Mouse (Mus musculus): ENCODE results near the gene Abca4. TPM values are rescaled to one million over a fixed set of nuclear protein-coding genes. Genes with fewer than 3 reads are reported as not detected.

The Abca4 gene
- polyA plus RNA-seq, 1 experiment from 2014 or later, result 1.3 TPM

DNA sequence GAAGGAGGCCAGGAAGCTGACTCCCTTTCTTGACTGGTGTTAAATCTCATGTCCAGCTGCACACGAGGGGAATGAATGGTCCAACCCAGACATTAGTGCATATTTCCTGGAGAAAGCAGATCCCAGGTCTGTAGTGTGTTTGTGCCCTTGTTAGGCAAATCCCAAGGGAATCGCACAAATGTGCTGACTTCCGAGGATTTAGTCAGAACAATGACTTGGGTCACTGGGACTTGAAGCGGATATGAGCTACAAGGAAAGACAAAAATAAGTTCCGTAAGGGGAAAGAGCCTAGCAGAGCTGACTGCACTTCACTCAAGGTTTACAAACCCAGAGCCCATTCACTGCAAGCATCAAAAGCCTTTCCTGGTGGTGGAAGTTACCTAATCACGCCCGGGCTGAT is 76.0 kb downstream of the Abca4 start:
- no peak overlapping the region for H3K4me3 ChIP-seq
- ATAC-seq, result no peak
- H3K4me1 ChIP-seq, result peaks cover 17% of the 10 kb centered on the region
- H3K4me2 ChIP-seq, result no peak overlapping the region
- no peaks in the 10 kb centered on the region for H3K36me3 ChIP-seq
- H3K9ac ChIP-seq, result no peak overlapping the region
- H3K27me3 ChIP-seq (replicated peaks), result no peaks in the 10 kb centered on the region; the same call in 1 of the 2 replicates
- 58% methylated on average over 7 of the region's 7 CpGs for WGBS (ENCODE audit: insufficient replicate concordance)
- H3K9me3 ChIP-seq (replicated peaks), result no peaks in the 10 kb centered on the region
- H3K27ac ChIP-seq, result 0 out of 2 replicates have a peak overlapping the region, but pooled peaks have one; percentile 16

DNA sequence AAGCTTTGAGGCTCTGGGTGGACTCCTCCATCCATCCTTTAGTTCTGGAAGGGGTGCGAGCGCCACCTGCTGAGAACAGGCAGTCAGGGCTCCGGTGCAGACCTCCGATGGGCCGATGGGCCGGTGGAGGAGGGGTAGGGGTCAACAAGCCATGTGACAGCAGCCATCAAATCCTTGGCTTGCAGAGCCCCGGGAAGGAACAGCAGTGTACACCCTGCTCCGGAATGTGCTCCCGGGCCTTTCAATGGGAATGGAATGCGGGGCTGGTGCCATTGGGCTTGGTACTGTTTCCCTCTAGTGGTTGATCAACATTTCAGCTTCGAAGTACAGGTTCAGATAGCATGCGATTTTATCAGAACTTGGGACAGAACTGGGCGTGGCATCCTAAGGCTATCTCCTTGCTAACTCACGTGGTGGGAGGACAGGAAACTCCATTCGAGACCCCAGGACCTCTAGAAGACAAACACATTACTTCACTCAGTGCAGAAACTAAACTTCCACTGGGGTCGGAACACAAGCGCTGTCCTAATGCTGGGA is 78.0 kb downstream of the Abca4 start:
- 7% methylated on average over 17 of the region's 17 CpGs for WGBS (ENCODE audit: insufficient replicate concordance)
- peak overlapping the region; percentile 44 for H3K4me3 ChIP-seq
- peak; percentile 82 for ATAC-seq
- H3K9me3 ChIP-seq (replicated peaks), result no peaks in the 10 kb centered on the region
- peak overlapping the region; percentile 67 for H3K4me2 ChIP-seq
- peak overlapping the region; percentile 22; the same call in 1 of the 2 replicates for H3K9ac ChIP-seq
- H3K27me3 ChIP-seq (replicated peaks), result no peaks in the 10 kb centered on the region; the same call in 1 of the 2 replicates
- H3K27ac ChIP-seq, result no peak overlapping the region
- no peaks in the 10 kb centered on the region for H3K36me3 ChIP-seq
- H3K4me1 ChIP-seq, result peaks cover 17% of the 10 kb centered on the region

GRCm38 (mm10) chr3:122122838-122123237 is 78.6 kb downstream of the Abca4 start:
- Histone ChIP-seq H3K9ac (no peak overlapping the region), H3K36me3 (no peaks in the 10 kb centered on the region), H3K27me3 (replicated peaks) (no peaks in the 10 kb centered on the region; the same call in 1 of the 2 replicates), H3K4me2 (no peak overlapping the region; the same call in 1 of the 2 replicates), H3K9me3 (replicated peaks) (no peaks in the 10 kb centered on the region), H3K4me3 (no peak overlapping the region), H3K27ac (no peak overlapping the region), H3K4me1 (peaks cover 17% of the 10 kb centered on the region)
- no peak for ATAC-seq
- WGBS (ENCODE audit: insufficient replicate concordance), result 72% methylated on average over 8 of the region's 8 CpGs

DNA sequence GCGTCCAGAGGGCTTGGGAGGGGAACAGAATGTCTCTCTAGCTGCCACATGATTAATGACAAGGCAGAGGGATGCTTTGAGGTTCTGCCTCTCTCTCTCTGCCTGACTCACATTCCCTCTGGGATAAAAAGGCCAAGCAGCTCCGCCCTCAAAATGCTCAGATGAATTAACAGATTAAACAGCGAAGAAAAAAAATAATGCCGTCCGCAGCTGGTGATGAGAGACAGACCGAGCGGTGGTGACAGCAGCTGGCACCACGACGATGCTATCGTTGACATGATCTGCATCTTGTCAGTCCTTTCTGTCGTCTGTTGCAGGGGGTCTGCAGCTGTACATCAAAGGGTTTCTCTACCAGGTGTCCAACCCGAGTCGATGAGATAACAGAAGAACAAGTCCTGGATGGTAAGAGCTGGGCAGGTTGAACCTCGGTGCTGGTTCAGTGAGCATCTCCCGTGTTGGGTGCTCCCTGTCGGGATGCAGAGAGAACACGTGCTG is 84.8 kb downstream of the Abca4 start:
- no peaks in the 10 kb centered on the region for H3K4me1 ChIP-seq
- no peak overlapping the region for H3K9ac ChIP-seq
- no peaks in the 10 kb centered on the region for H3K36me3 ChIP-seq
- H3K4me2 ChIP-seq, result no peak overlapping the region
- H3K27me3 ChIP-seq (replicated peaks), result no peaks in the 10 kb centered on the region
- no peak overlapping the region for H3K4me3 ChIP-seq
- no peak overlapping the region for H3K27ac ChIP-seq
- no peaks in the 10 kb centered on the region for H3K9me3 ChIP-seq (replicated peaks)
- WGBS (ENCODE audit: insufficient replicate concordance), result 56% methylated on average over 17 of the region's 17 CpGs
- no peak for ATAC-seq

GRCm38 (mm10) chr3:122130771-122131170 is 86.5 kb downstream of the Abca4 start:
- Histone ChIP-seq H3K4me3 (no peak overlapping the region), H3K9ac (no peak overlapping the region), H3K27me3 (replicated peaks) (no peaks in the 10 kb centered on the region), H3K27ac (0 out of 2 replicates have a peak overlapping the region, but pooled peaks have one; percentile 20), H3K4me1 (no peaks in the 10 kb centered on the region), H3K36me3 (no peaks in the 10 kb centered on the region), H3K4me2 (no peak overlapping the region), H3K9me3 (replicated peaks) (no peaks in the 10 kb centered on the region)
- peak; percentile 54 for ATAC-seq
- 29% methylated on average over 4 of the region's 4 CpGs for WGBS (ENCODE audit: insufficient replicate concordance)

GRCm38 (mm10) chr3:122131633-122132032 is 87.4 kb downstream of the Abca4 start:
- H3K4me3 ChIP-seq, result no peak overlapping the region
- no peaks in the 10 kb centered on the region for H3K36me3 ChIP-seq
- ATAC-seq, result no peak
- H3K9ac ChIP-seq, result no peak overlapping the region
- no peaks in the 10 kb centered on the region for H3K27me3 ChIP-seq (replicated peaks)
- no peaks in the 10 kb centered on the region for H3K9me3 ChIP-seq (replicated peaks)
- H3K4me2 ChIP-seq, result no peak overlapping the region
- H3K4me1 ChIP-seq, result no peaks in the 10 kb centered on the region
- 42% methylated on average over 3 of the region's 3 CpGs for WGBS (ENCODE audit: insufficient replicate concordance)
- H3K27ac ChIP-seq, result no peak overlapping the region

DNA sequence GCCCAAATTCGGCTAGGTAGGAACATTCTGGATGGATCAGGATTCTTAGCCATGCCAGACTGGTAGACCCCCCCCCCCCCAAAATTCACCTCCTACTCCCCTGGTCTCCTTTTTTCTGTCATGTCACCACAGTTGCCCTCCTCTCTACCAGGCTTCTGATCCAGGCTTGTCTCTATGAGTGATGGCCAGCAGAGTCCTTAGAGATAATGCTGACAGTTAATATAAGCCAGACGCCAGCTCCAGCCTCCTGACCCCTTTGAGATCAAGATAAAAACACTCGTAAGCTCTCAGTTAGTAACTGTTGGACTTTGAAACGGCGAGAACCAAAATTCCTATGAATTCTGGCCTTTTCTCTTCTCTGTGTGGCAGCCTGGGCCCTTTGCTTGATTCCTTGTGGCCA is 89.0 kb downstream of the Abca4 start:
- Histone ChIP-seq H3K27ac (no peak overlapping the region), H3K27me3 (replicated peaks) (no peaks in the 10 kb centered on the region), H3K4me1 (no peaks in the 10 kb centered on the region), H3K36me3 (no peaks in the 10 kb centered on the region), H3K9me3 (replicated peaks) (no peaks in the 10 kb centered on the region), H3K4me3 (no peak overlapping the region), H3K4me2 (no peak overlapping the region), H3K9ac (no peak overlapping the region)
- WGBS (ENCODE audit: insufficient replicate concordance), result 46% methylated on average over 5 of the region's 5 CpGs
- ATAC-seq, result no peak

DNA sequence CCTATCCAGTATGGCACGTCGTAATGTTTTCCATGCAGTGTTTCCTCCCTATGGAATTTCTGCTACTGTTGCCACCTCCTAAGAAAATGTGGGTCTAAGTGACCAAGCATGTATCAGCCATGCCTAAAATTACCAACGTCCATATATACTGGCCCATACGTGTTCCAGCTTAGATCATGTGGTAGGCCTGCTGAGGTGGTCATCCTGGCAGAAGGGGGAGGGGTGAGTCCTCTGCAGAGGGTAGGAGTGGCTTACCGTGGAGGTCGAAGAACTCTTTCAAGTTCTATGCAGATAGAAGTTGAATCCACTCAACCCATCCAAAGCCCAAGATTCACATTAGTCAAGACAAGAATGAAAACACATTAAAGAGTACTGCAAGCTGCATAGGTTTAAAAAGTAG is 89.6 kb downstream of the Abca4 start:
- no peak overlapping the region for H3K9ac ChIP-seq
- H3K4me3 ChIP-seq, result no peak overlapping the region
- H3K27me3 ChIP-seq (replicated peaks), result no peaks in the 10 kb centered on the region
- H3K36me3 ChIP-seq, result no peaks in the 10 kb centered on the region
- H3K4me2 ChIP-seq, result no peak overlapping the region
- no peak overlapping the region for H3K27ac ChIP-seq
- no peaks in the 10 kb centered on the region for H3K9me3 ChIP-seq (replicated peaks)
- 66% methylated on average over 6 of the region's 6 CpGs for WGBS (ENCODE audit: insufficient replicate concordance)
- no peak for ATAC-seq
- H3K4me1 ChIP-seq, result no peaks in the 10 kb centered on the region

DNA sequence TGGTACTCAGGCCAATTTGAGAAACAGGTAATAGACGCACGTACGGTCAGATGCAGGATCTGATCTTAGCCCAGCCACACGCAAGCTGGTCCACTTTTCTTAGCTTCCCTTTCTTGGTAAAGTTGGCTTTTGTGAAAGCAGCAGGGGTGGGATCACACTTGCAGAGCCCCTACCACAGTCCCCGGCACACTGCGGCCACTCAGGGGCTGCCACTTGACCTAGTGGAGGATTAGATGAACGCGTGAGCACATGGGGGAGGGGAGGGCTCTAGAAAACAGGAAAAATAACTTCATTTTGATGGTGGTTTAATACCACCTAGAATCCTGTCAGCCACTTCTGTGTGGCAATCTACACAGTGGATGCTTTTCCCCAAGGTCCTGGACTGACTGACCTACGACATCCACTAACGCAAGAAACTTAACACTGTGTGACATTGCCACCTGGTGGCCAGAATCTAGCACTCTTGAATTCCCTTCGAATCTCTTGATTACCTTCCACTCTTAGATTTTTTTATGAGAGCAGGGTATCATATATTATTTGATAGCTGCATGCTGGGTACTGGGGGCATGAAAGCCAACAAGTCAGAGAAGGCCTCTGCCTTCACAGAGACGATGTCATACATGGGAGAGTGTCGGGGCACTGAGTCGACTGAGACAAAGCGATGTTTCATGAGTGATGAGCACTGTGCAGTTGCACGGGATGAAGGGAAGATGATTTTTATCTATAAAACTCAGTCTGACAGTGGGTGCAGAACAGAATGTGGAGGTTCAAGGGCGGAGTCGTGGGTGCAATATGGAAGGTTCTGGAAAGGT is 96.6 kb downstream of the Abca4 start:
- Histone ChIP-seq H3K27me3 (replicated peaks) (no peaks in the 10 kb centered on the region), H3K27ac (no peak overlapping the region), H3K4me2 (no peak overlapping the region), H3K4me1 (peaks cover 15% of the 10 kb centered on the region), H3K36me3 (no peaks in the 10 kb centered on the region), H3K9me3 (replicated peaks) (no peaks in the 10 kb centered on the region), H3K4me3 (no peak overlapping the region), H3K9ac (no peak overlapping the region)
- WGBS (ENCODE audit: insufficient replicate concordance), result 68% methylated on average over 18 of the region's 18 CpGs
- no peak for ATAC-seq

DNA sequence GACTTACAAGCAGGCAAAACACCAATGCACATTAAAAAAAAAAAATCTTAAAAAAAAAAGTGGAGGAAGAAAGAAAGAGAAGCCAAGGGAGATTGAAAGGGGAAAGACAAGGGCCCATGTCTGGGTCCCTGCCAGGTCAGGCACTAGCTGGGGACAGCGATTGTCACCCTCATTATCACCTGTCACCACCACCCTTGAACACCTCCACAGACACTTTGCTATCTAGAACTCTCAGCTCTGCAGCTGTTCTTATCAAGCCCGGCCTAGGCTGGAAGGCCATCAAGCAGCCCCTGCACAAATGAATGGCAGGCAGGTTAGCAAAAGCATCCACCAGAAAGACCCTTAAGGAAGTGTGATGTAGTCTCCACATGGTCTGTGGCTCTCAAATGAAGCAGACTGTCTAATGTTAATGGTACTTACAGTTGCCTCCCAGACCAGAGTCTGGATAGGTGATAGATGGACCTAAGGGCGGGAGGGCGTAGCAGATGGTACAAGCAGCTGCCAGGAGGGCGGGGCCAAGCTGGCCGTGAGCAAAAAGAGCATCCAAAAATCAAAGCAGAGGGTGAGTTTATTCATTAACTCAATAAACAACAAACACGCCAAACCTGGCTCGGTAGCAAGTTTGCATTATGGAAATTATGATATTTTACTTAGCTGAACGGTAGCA is 98.1 kb downstream of the Abca4 start:
- WGBS (ENCODE audit: insufficient replicate concordance), result 56% methylated on average over 9 of the region's 9 CpGs
- ATAC-seq, result peak; percentile 83

DNA sequence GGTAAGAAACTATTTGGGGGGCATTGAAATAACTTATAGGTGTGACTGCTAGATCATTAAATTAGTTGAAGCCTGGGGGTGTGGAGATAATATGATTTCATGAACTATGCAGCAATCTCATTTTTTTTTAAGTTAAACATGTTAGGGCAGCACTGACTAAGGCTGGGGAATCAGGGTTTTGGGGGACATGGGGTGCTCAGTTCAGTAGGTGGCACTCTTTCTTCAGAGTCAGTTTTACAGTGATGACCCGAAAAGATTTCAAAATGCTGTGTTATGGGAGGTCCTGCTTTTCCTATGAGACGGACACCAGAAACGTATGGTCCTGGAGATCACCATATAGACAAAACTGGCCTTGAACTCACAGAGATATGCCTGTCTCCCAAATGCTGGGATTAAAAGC is 99.2 kb downstream of the Abca4 start:
- Histone ChIP-seq H3K4me1 (peaks cover 15% of the 10 kb centered on the region), H3K27me3 (replicated peaks) (no peaks in the 10 kb centered on the region), H3K4me2 (no peak overlapping the region), H3K9ac (no peak overlapping the region), H3K4me3 (no peak overlapping the region), H3K9me3 (replicated peaks) (no peaks in the 10 kb centered on the region), H3K36me3 (no peaks in the 10 kb centered on the region), H3K27ac (no peak overlapping the region)
- ATAC-seq, result no peak
- 75% methylated on average over 3 of the region's 3 CpGs for WGBS (ENCODE audit: insufficient replicate concordance)

More for the DNA sequence above, 98.1 kb downstream of the Abca4 start:
- Histone ChIP-seq H3K4me1 (peaks cover 15% of the 10 kb centered on the region), H3K4me3 (no peak overlapping the region), H3K36me3 (no peaks in the 10 kb centered on the region), H3K4me2 (no peak overlapping the region), H3K9me3 (replicated peaks) (no peaks in the 10 kb centered on the region), H3K27me3 (replicated peaks) (no peaks in the 10 kb centered on the region), H3K9ac (no peak overlapping the region), H3K27ac (no peak overlapping the region)

- Histone ChIP-seq H3K4me3 (no peak overlapping the region), H3K27ac (no peak overlapping the region), H3K9ac (no peak overlapping the region), H3K4me1 (peaks cover 15% of the 10 kb centered on the region), H3K4me2 (no peak overlapping the region), H3K27me3 (replicated peaks) (no peaks in the 10 kb centered on the region), H3K9me3 (replicated peaks) (no peaks in the 10 kb centered on the region), H3K36me3 (no peaks in the 10 kb centered on the region)
- WGBS (ENCODE audit: insufficient replicate concordance), result 67% methylated on average over 3 of the region's 3 CpGs
- no peak for ATAC-seq
Observed at GRCm38 (mm10) chr3:122145430-122145829, 101.2 kb downstream of the Abca4 start.
